Mouse (Mus musculus): Measurements from ENCODE around the gene Arhgef7.

GRCm38 (mm10) chr8:11797128-11797527 lies 69.6 kb downstream of the Arhgef7 start:
- no peak for TF ChIP-seq CTCF (IDR thresholded peaks at IDR 0.05; ENCODE audit: low read depth)
- no peak for TF ChIP-seq EP300 (IDR thresholded peaks at IDR 0.05; ENCODE audit: low read depth)
